Mouse (Mus musculus): ENCODE measurements around the gene Ccnjl. TPM values are rescaled to one million over a fixed set of nuclear protein-coding genes. Genes with fewer than 3 reads are reported as not detected.

Gene Ccnjl
- polyA plus RNA-seq, 1 experiment: not detected

- no peaks in the 10 kb centered on the region for H3K36me3 ChIP-seq (ENCODE audit: control insufficient read depth)
- H3K4me3 ChIP-seq (replicated peaks): no peak overlapping the region
- H3K9me3 ChIP-seq (ENCODE audit: control insufficient read depth, low read length): no peaks in the 10 kb centered on the region
- H3K27me3 ChIP-seq (ENCODE audit: control insufficient read depth): no peaks in the 10 kb centered on the region
- H3K4me1 ChIP-seq (ENCODE audit: control insufficient read depth): no peaks in the 10 kb centered on the region
- TF ChIP-seq GATA1 (IDR thresholded peaks at IDR 0.05; ENCODE audit: low read length) (no peak), TAL1 (IDR thresholded peaks at IDR 0.05; ENCODE audit: low read length) (no peak)
These were observed 76.3 kb downstream of the Ccnjl start for GRCm38 (mm10) chr11:43604891-43605290.

- Histone ChIP-seq H3K36me3 (ENCODE audit: control insufficient read depth) (no peaks in the 10 kb centered on the region), H3K4me1 (ENCODE audit: control insufficient read depth) (no peaks in the 10 kb centered on the region), H3K9me3 (ENCODE audit: control insufficient read depth, low read length) (no peaks in the 10 kb centered on the region), H3K27me3 (ENCODE audit: control insufficient read depth) (no peaks in the 10 kb centered on the region), H3K4me3 (replicated peaks) (no peak overlapping the region)
- TF ChIP-seq GATA1 (IDR thresholded peaks at IDR 0.05; ENCODE audit: low read length): no peak
- TF ChIP-seq TAL1 (IDR thresholded peaks at IDR 0.05; ENCODE audit: low read length): no peak
These were observed 77.3 kb downstream of the Ccnjl start for GRCm38 (mm10) chr11:43605859-43606258.

DNA sequence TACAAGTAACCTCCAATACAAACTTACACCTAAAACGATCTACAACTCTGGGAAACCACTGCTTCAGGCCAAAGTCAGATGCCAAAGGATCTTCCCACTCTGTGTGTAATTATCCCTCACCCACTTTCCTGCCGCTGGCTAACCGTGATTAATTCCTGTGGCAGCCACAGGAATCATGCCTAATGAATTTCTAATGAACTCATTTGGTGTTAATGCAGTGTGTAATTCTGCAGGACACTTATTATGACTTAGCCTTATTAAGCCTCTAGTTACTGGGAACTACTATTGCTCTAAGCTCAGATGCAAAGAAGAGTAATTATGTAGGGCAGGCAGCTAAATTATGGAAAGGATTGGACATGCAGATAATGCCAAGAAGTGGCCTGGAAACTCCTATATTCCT is 79.9 kb downstream of the Ccnjl start:
- H3K4me3 ChIP-seq (replicated peaks): no peak overlapping the region
- no peaks in the 10 kb centered on the region for H3K9me3 ChIP-seq (ENCODE audit: control insufficient read depth, low read length)
- TF ChIP-seq TAL1 (IDR thresholded peaks at IDR 0.05; ENCODE audit: low read length) (no peak), GATA1 (IDR thresholded peaks at IDR 0.05; ENCODE audit: low read length) (no peak)
- H3K4me1 ChIP-seq (ENCODE audit: control insufficient read depth): no peaks in the 10 kb centered on the region
- H3K36me3 ChIP-seq (ENCODE audit: control insufficient read depth): no peaks in the 10 kb centered on the region
- H3K27me3 ChIP-seq (ENCODE audit: control insufficient read depth): no peaks in the 10 kb centered on the region

- TF ChIP-seq GATA1 (IDR thresholded peaks at IDR 0.05; ENCODE audit: low read length) (no peak), TAL1 (IDR thresholded peaks at IDR 0.05; ENCODE audit: low read length) (no peak)
- Histone ChIP-seq H3K9me3 (ENCODE audit: control insufficient read depth, low read length) (no peaks in the 10 kb centered on the region), H3K36me3 (ENCODE audit: control insufficient read depth) (no peaks in the 10 kb centered on the region), H3K27me3 (ENCODE audit: control insufficient read depth) (no peaks in the 10 kb centered on the region), H3K4me1 (ENCODE audit: control insufficient read depth) (no peaks in the 10 kb centered on the region), H3K4me3 (replicated peaks) (no peak overlapping the region)
These were observed 81.5 kb downstream of the Ccnjl start for GRCm38 (mm10) chr11:43610006-43610661.

DNA sequence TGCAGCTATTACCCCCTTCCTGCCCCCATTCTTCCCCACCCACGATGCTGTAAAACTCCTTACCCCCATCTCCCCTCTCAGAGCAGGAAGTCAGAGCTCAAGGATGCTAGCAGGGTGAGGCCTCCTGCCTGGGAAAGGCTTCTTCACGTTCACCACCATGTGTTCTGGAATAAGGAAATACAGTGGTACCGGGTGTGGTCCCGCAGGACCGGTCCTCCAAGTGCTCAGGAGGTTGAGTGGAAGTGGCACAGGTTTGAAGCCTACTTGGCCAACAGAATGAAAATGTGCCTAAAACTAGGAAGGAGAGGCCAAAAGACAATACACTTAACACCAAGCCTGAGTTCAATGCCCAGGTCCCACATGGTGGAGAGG is 82.1 kb downstream of the Ccnjl start:
- Histone ChIP-seq H3K4me3 (replicated peaks) (no peak overlapping the region), H3K4me1 (ENCODE audit: control insufficient read depth) (no peaks in the 10 kb centered on the region), H3K27me3 (ENCODE audit: control insufficient read depth) (no peaks in the 10 kb centered on the region), H3K36me3 (ENCODE audit: control insufficient read depth) (no peaks in the 10 kb centered on the region), H3K9me3 (ENCODE audit: control insufficient read depth, low read length) (no peaks in the 10 kb centered on the region)
- TF ChIP-seq GATA1 (IDR thresholded peaks at IDR 0.05; ENCODE audit: low read length): no peak
- TF ChIP-seq TAL1 (IDR thresholded peaks at IDR 0.05; ENCODE audit: low read length): no peak

DNA sequence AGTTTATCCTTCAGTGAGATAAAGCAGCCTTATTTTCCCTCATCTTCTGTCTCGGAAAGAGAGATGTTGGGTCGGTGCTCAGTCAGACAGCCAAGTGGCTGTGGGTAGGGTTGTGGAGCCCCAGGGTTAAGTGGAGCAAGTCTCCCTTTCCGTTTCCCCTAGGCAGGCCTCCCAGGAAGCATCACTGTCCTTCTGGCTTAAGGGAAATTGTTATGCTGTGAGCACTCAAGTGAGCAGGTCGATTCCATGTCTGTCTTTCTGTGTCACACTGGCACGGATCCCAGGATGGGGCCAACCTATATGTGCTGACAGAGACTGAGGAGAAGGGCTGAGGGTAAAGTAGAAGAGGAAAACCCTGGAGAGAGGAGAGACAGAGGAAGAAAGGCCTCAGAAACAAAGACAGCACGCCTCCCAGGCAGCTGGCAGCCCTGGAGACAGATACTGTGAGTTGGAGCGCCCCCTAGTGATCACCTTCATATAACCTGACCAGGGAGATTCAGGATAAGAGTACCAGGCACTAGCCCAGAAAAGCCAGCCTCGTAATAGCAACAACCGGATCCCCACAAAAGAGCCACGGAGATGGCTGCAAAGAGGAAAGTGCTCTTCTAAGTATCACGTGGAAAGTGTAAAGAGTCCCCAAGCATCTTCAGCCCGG is 84.4 kb downstream of the Ccnjl start:
- H3K4me1 ChIP-seq (ENCODE audit: control insufficient read depth): no peaks in the 10 kb centered on the region
- H3K36me3 ChIP-seq (ENCODE audit: control insufficient read depth): no peaks in the 10 kb centered on the region
- no peak overlapping the region for H3K4me3 ChIP-seq (replicated peaks)
- no peaks in the 10 kb centered on the region for H3K27me3 ChIP-seq (ENCODE audit: control insufficient read depth)
- TF ChIP-seq TAL1 (IDR thresholded peaks at IDR 0.05; ENCODE audit: low read length) (no peak), GATA1 (IDR thresholded peaks at IDR 0.05; ENCODE audit: low read length) (no peak)
- no peaks in the 10 kb centered on the region for H3K9me3 ChIP-seq (ENCODE audit: control insufficient read depth, low read length)

- Histone ChIP-seq H3K9me3 (ENCODE audit: control insufficient read depth, low read length) (no peaks in the 10 kb centered on the region), H3K27me3 (ENCODE audit: control insufficient read depth) (no peaks in the 10 kb centered on the region), H3K36me3 (ENCODE audit: control insufficient read depth) (no peaks in the 10 kb centered on the region), H3K4me3 (replicated peaks) (no peak overlapping the region), H3K4me1 (ENCODE audit: control insufficient read depth) (no peaks in the 10 kb centered on the region)
- no peak for TF ChIP-seq TAL1 (IDR thresholded peaks at IDR 0.05; ENCODE audit: low read length)
- no peak for TF ChIP-seq GATA1 (IDR thresholded peaks at IDR 0.05; ENCODE audit: low read length)
These were observed 89.3 kb downstream of the Ccnjl start for GRCm38 (mm10) chr11:43617924-43618323.

- TF ChIP-seq TAL1 (IDR thresholded peaks at IDR 0.05; ENCODE audit: low read length) (no peak), GATA1 (IDR thresholded peaks at IDR 0.05; ENCODE audit: low read length) (no peak)
- Histone ChIP-seq H3K27me3 (ENCODE audit: control insufficient read depth) (no peaks in the 10 kb centered on the region), H3K36me3 (ENCODE audit: control insufficient read depth) (no peaks in the 10 kb centered on the region)
These were observed 89.8 kb downstream of the Ccnjl start for GRCm38 (mm10) chr11:43618403-43618802.

DNA sequence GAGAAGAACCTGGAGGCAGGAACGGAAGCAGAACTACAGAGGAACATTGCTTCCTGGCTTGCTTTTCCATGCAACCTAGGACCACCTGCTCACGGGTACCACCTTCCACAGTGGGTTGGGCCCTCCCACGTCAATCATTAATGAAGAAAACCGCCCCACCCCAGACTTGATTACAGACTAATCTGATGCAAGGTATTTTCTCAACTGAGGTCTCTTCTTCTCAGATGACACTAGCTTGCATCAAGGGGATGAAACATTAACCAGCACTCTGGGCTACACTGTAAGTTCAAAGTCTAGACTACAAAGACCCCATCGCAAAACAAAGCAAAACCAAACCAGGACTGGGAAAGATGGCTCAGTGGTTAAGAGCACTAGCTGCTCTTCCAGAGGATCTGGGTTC is 93.2 kb downstream of the Ccnjl start:
- H3K9me3 ChIP-seq (ENCODE audit: control insufficient read depth, low read length): no peaks in the 10 kb centered on the region
- no peak for TF ChIP-seq GATA1 (IDR thresholded peaks at IDR 0.05; ENCODE audit: low read length)
- no peak for TF ChIP-seq TAL1 (IDR thresholded peaks at IDR 0.05; ENCODE audit: low read length)
- H3K27me3 ChIP-seq (ENCODE audit: control insufficient read depth): peaks cover 3% of the 10 kb centered on the region; the same call in 1 of the 2 replicates
- H3K4me1 ChIP-seq (ENCODE audit: control insufficient read depth): no peaks in the 10 kb centered on the region
- H3K36me3 ChIP-seq (ENCODE audit: control insufficient read depth): no peaks in the 10 kb centered on the region
- no peak overlapping the region for H3K4me3 ChIP-seq (replicated peaks)

More at GRCm38 (mm10) chr11:43618403-43618802, 89.8 kb downstream of the Ccnjl start:
- Histone ChIP-seq H3K4me3 (replicated peaks) (no peak overlapping the region), H3K4me1 (ENCODE audit: control insufficient read depth) (no peaks in the 10 kb centered on the region), H3K9me3 (ENCODE audit: control insufficient read depth, low read length) (no peaks in the 10 kb centered on the region)
